Mouse (Mus musculus) large intestine, adult 2 months (tissue): ENCODE measurements around the gene Calcrl. TPM values are rescaled to one million over a fixed set of nuclear protein-coding genes. Genes with fewer than 3 reads are reported as not detected.
"Not testable (repeated sequence)": the region's sequence is repeated elsewhere in the genome, so short reads cannot be mapped to it uniquely, and the experiment has no call there.

Experiments
- DNase-seq: peaks from one replicate; pipeline ENCODE4 v3.0.0-alpha.2; 2012; ENCODE audit warnings: low read depth, low spot score
- WGBS: fragments of 180-500 bp; shearing (Covaris S2); methylation state at CpG from one replicate; pipeline ENCODE4 v1.1.7; 2018; 5-methylcytosine and 5-hydroxymethylcytosine counted together
- polyA plus RNA-seq: library from polyadenylated mRNA; depleted of rRNA; stranded (reverse); fragments of >200 nt; gene quantifications from 2 replicates; pipeline ENCODE4 v1.2.3, GENCODE M21; 2012

The Calcrl gene
- polyA plus RNA-seq, 1 experiment, result 1.8 TPM

DNA sequence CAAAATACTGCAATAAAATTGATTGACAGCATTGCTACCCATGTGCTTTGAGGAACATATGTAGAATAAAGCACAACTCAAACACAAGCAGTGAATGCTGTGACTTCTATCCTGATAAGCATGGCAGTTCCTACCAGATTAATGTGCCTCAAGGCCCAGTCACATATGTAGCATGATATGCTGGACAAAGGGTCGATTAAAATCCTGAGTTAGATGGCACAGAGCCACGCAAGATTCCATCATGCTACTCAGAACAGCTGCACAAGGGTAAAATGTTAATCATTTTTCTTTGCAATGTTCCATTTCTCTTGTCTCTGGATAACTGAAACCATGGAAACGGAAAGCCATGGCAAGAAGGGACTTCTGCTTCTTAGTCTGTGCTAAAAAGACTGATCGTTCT lies 28.7 kb downstream of the Calcrl start:
- DNase-seq, result no peak
- WGBS, result 84% methylated on average over 4 of the region's 4 CpGs

DNA sequence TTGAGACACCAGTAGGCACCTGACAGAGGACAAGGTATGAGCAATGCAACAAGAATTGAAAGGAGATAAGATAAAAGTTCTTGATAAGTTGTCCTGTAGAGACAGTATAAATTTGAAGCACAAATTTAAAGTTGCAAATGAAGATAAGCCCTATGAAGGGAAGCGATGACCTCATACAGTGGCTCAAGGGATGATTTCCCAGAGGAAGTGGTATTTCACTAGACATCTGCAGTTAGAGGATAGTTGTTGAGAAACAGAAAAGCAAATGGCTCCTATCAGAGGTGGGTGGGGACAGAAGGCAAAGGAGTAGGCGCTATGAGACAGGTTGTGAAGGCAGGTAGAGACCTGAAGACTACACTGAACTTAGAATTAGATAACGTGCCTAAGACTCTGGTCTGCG lies 32.0 kb downstream of the Calcrl start:
- 81% methylated on average over 4 of the region's 4 CpGs for WGBS
- no peak for DNase-seq

- no peak for DNase-seq
Observed at GRCm38 (mm10) chr2:84389075-84389474, 36.1 kb downstream of the Calcrl start.

DNA sequence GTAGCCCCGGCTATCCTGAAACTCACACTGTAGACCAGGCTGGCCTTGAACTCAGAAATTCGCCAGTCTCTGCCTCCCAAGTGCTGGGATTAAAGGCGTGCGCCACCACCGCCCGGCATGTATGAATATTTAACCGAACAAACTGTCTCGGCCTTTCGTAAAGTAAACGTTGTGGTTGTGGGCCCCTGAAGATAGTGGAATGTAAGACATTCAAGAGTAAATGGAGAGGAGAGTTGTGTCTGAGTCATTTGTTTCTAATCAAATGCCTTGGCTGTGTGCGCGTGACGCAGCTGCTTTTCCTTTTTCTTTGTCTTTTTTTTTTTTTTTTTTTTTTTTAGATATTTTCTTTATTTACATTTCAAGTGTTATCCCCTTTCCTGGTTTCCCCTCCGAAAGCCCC lies 36.7 kb downstream of the Calcrl start:
- not testable (repeated sequence) for DNase-seq
- WGBS, result 84% methylated on average over 14 of the region's 14 CpGs

- WGBS, result 78% methylated on average over 7 of the region's 7 CpGs
Observed at GRCm38 (mm10) chr2:84388023-84388416, 37.2 kb downstream of the Calcrl start.

DNA sequence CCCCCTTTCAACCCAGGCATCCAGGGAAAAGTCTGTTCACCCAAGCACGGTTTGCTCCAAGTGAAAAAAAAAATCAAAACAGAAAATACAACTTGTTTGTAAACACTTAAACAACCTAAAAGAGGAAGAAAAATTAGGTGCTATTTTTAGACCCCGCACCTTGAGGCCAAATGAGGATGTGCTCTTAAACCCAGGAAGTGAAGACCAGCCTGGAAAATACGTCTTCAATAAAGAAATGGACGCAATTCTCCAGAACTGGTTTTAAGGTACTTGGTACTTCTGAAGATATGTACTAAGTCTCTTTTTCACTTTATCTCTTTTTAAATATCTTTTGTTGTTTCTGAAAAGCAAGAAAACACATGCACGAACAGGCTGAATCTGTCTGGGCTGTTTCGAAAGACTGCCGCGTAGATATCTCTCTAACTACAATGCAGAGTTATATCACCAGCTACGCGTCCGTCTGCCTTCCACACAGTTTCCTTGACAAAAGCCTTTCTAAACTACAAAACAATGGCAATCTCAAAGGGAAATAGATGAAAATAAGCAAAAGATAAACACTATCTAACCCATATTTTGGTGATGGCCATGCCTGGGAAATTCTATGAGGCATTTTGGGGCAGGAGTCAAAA lies 37.7 kb downstream of the Calcrl start:
- WGBS, result 67% methylated on average over 11 of the region's 11 CpGs
- no peak for DNase-seq

More at GRCm38 (mm10) chr2:84388023-84388416, 37.2 kb downstream of the Calcrl start:
- no peak for DNase-seq

GRCm38 (mm10) chr2:84386563-84387393 lies 38.4 kb downstream of the Calcrl start:
- WGBS, result 32% methylated on average over 18 of the region's 18 CpGs
- DNase-seq, result no peak

- 77% methylated on average over 6 of the region's 6 CpGs for WGBS
- no peak for DNase-seq
Observed at GRCm38 (mm10) chr2:84384911-84385693, 40.1 kb downstream of the Calcrl start.

- no peak for DNase-seq
- 66% methylated on average over 4 of the region's 4 CpGs for WGBS
Observed at GRCm38 (mm10) chr2:84383828-84384227, 41.4 kb downstream of the Calcrl start.

GRCm38 (mm10) chr2:84382556-84382955 lies 42.7 kb downstream of the Calcrl start:
- no peak for DNase-seq

- 79% methylated on average over 5 of the region's 5 CpGs for WGBS
Observed at GRCm38 (mm10) chr2:84381997-84382396, 43.2 kb downstream of the Calcrl start.

DNA sequence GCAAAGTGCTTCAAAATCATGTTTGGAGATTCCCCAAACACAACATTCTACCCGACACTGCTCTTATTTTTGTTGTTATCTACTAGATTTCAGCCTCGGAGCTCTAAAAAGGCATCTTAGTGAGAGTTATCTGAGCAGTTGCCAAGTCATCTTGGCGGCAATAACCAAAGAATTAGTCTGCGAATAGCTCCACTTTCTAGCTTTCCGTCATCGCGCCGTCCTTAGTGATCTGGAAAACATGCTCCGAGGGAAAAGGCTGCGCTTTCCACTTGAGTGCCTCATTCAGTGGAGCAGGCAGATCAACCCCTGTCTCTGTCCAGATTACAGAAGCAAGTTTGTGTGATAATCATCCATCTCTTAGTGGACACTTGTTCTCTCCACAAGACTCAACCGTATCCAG lies 44.4 kb downstream of the Calcrl start:
- 82% methylated on average over 11 of the region's 11 CpGs for WGBS
- no peak for DNase-seq

More at GRCm38 (mm10) chr2:84381997-84382396, 43.2 kb downstream of the Calcrl start:
- no peak for DNase-seq

GRCm38 (mm10) chr2:84378678-84379077 lies 46.5 kb downstream of the Calcrl start:
- peak; percentile 71 for DNase-seq
- WGBS, result 19% methylated on average over 5 of the region's 5 CpGs

GRCm38 (mm10) chr2:84369256-84369655 lies 56.0 kb downstream of the Calcrl start:
- DNase-seq, result no peak
- WGBS, result 55% methylated on average over 5 of the region's 5 CpGs

- no peak for DNase-seq
Observed at GRCm38 (mm10) chr2:84366742-84367141, 58.5 kb downstream of the Calcrl start.

DNA sequence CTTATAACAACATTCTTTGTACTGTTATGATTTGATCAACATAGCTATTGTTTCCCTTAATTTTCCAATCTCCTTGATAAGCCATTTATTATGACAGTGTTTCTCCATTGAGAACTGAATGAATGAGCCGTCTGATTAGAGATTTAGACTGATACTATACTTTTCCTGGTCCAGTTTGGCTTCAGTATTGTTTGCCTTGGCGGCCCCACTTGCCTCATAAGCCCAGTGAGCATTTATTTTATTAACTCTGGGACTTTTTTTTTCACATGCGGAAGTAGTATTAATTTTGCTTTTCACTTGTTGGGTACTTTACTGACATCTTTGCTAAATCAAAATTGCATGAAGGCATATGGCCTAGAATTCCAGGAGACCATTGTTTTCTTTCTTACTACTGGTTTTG lies 59.9 kb downstream of the Calcrl start:
- no peak for DNase-seq
- WGBS, result 78% methylated on average over 3 of the region's 3 CpGs

- DNase-seq, result no peak
- 91% methylated on average over 6 of the region's 6 CpGs for WGBS
Observed at GRCm38 (mm10) chr2:84362779-84363719, 62.2 kb downstream of the Calcrl start.

DNA sequence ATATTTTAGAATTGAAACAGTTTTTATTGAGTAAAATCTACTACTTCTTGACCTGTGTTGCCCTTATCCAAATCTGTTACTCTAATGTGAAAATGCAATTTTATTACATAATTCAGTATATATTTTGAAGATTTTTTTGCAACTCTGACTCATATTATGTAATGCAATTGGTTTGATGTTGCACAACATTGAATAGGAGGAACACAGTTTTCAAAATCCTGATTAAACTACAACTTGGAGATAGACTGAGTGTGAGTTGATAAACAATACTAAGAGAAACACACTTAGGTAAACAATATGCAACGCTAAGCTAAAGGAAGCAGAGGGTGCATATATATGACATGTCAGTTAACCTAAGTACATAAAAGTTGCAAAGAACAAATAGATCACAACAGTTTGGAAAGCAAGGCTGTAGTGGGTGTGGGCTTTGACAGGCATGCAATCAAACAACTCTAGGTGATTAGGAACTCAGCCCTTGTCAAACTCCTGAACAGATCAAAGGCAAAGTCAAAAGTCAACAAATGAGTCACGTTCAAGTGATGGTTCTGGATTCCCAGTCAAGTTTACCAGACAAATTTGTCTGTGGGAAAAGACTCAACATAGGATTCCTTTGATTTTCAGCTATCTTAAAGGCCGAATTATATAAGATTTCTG lies 66.4 kb downstream of the Calcrl start:
- 21% methylated on average over 3 of the region's 3 CpGs for WGBS
- DNase-seq, result peak; percentile 54

DNA sequence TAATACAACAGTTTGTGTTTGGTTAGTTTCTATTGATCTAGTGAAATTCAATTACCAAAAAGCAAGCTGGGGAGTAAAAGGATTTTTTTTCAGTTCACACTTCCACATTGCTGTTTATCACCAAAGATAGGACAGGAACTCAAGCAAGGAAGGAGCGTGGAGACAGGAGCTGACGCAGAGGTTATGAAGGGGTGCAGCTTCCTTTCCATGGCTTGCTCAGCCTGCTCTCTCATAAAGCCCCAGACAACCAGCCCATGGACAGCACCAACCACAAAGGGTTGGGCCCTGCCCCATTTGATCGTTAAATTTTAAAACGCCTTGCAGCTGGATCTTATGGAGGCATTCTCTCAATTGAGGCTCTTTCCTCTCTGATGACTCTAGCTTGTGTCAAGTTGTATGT lies 69.9 kb downstream of the Calcrl start:
- WGBS, result 66% methylated on average over 4 of the region's 4 CpGs
- DNase-seq, result no peak
